Mouse (Mus musculus) lung, embryonic 14.5 days (tissue): ENCODE data around the gene Gm11985. TPM values are rescaled to one million over a fixed set of nuclear protein-coding genes. Genes with fewer than 3 reads are reported as not detected.

Experiments
- ATAC-seq: fragments of 200-750 bp; cut with Nextera tagmentation; 2 replicates; pipeline ENCODE4 v1.8.0; 2017; ENCODE audit warnings: mild to moderate bottlenecking, moderate TSS enrichment, moderate library complexity; ENCODE audit not compliant: insufficient read depth
- DNase-seq: peaks from one replicate; pipeline ENCODE4 v3.0.0-alpha.2; 2015
- H3K27ac ChIP-seq: fragments of 300-500 bp; sonication (generic); 2 replicates; pipeline ENCODE4 v1.5.1; 2014; ENCODE audit warnings: low read depth, mild to moderate bottlenecking, moderate library complexity
- H3K27me3 ChIP-seq: fragments of 300-500 bp; sonication (generic); 2 replicates; pipeline ENCODE4 v1.6.1; 2014; ENCODE audit warnings: low read length, control low read depth; ENCODE audit not compliant: insufficient read depth
- H3K36me3 ChIP-seq: fragments of 300-500 bp; sonication (generic); 2 replicates; pipeline ENCODE4 v1.6.1; 2014; ENCODE audit warnings: control low read depth; ENCODE audit not compliant: insufficient read depth
- H3K4me1 ChIP-seq: fragments of 300-500 bp; sonication (generic); 2 replicates; pipeline ENCODE4 v1.6.1; 2014; ENCODE audit warnings: antibody characterized with exemption, control low read depth; ENCODE audit not compliant: insufficient read depth
- H3K4me2 ChIP-seq: fragments of 300-500 bp; sonication (generic); 2 replicates; pipeline ENCODE4 v1.6.1; 2014; ENCODE audit warnings: mild to moderate bottlenecking
- H3K4me3 ChIP-seq: fragments of 300-500 bp; sonication (generic); 2 replicates; pipeline ENCODE4 v1.5.1; 2014; ENCODE audit warnings: low read depth, low read length
- H3K9ac ChIP-seq: fragments of 300-500 bp; sonication (generic); 2 replicates; pipeline ENCODE4 v1.6.1; 2014
- H3K9me3 ChIP-seq: fragments of 300-500 bp; sonication (generic); 2 replicates; pipeline ENCODE4 v1.6.1; 2016; ENCODE audit warnings: low read depth, low read length, control low read depth
- CTCF ChIP-seq: IDR thresholded peaks from 2 replicates; pipeline ENCODE4 v1.5.1; 2016; ENCODE audit warnings: antibody characterized with exemption, low read depth
- WGBS: fragments of 180-500 bp; shearing (Covaris S2); extraction: QIAGEN DNeasy Blood & Tissue Kit; methylation state at CpG from one replicate; pipeline ENCODE4 v1.1.7; 2014; 5-methylcytosine and 5-hydroxymethylcytosine counted together
- polyA plus RNA-seq: library from polyadenylated mRNA; unstranded; fragments of >200 nt; fragmentation: Nextera tagmentation; extraction: Ambion mirVana; gene quantifications from 2 replicates; pipeline ENCODE4 v1.2.1, GENCODE M21; 2014

The Gm11985 gene
- polyA plus RNA-seq, 1 experiment from 2014 or later, result not detected

- peak overlapping the region; percentile 92 for H3K4me2 ChIP-seq
- TF ChIP-seq CTCF, result no peak
- no peak overlapping the region for H3K27ac ChIP-seq
- H3K36me3 ChIP-seq, result no peaks in the 10 kb centered on the region
- DNase-seq (no peak), ATAC-seq (no peak)
- no peaks in the 10 kb centered on the region for H3K9me3 ChIP-seq
- 2% methylated on average over 12 of the region's 12 CpGs for WGBS
- H3K4me3 ChIP-seq, result peak overlapping the region; percentile 56
- H3K9ac ChIP-seq, result no peak overlapping the region
- peaks cover 6% of the 10 kb centered on the region; the same call in 1 of the 2 replicates for H3K4me1 ChIP-seq
- peaks cover 40% of the 10 kb centered on the region for H3K27me3 ChIP-seq
Measured at GRCm38 (mm10) chr11:7214342-7214660, 25.9 kb upstream of the Gm11985 start.

DNA sequence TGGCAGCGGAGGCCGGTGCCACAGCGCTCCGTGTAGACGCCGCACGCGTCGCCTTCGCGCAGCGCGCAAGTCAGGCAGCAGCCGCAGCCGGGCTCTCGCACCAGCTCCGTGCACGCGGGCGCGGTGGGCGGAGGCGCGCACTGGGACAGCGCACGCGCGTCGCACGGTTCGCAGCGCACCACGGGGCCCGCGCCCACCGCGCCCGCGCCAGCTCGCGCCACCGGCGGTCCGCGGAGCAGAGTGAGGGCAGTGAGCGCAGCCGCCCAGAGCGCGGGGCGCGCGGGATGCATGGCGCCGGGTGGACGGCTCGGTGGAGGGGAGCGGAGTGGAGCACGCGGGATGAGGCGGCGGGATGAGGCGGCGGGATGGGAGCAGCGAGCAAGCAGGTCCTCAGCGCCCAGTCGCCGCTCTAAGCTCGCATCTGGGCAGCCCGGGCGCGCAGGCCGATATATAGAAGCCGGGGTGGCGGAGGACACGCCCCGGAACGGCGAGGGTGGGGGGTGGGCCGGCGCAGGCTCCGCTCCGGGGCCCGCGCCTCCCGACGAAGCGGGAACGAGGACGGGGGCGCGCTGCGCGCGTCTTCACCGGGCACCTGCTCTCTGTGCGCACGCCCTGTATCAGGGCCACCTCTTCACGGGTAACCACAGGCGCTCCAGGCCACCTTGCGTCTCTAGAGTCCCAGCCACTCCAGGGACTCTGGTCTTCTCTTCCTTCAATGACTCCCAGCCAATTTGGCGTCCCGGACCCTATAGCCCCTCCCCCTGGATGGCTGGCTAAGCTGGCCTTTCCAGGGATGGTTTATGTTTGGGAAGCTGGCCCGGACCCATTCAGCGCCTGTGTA lies 25.4 kb upstream of the Gm11985 start, which contains the start of gene Igfbp3:
TSS of gene Igfbp3 (minus strand) at position 423 of the 841 bp plus-strand sequence.
- peak within 1 kb of the TSS; percentile 92 for H3K4me2 ChIP-seq
- peaks cover 6% of the 10 kb centered on the region; the same call in 1 of the 2 replicates for H3K4me1 ChIP-seq
- peak within 1 kb of the TSS; percentile 56 for H3K9ac ChIP-seq
- peak within 1 kb of the TSS; percentile 56 for H3K4me3 ChIP-seq
- 1% methylated on average over 98 of the region's 104 CpGs for WGBS
- ATAC-seq, result peak; percentile 81
- H3K27ac ChIP-seq, result no peak within 1 kb of the TSS
- no peaks in the 10 kb centered on the region for H3K9me3 ChIP-seq
- peaks cover 40% of the 10 kb centered on the region for H3K27me3 ChIP-seq
- peak; percentile 81 for DNase-seq
- TF ChIP-seq CTCF, result no peak
- no peaks in the 10 kb centered on the region for H3K36me3 ChIP-seq

DNA sequence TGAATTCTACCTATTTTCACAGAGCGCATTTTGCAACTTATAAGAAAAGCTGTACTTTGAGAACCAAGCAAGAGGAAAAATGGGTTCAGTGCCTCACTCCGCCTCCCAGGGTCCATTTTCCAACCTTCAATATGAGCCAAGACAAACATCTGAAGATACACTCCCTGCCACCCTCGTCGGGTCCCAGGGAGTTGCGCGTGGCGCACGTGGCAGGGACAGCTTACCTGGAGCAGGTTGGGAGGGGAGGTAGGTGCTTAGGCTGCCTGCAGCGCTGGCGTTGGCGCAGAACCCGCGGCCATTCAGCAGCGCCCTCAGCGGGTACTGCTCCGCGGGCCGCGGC lies 24.8 kb upstream of the Gm11985 start:
- peaks cover 6% of the 10 kb centered on the region; the same call in 1 of the 2 replicates for H3K4me1 ChIP-seq
- no peak for DNase-seq
- peak overlapping the region; percentile 56 for H3K4me3 ChIP-seq
- peak overlapping the region; percentile 92 for H3K4me2 ChIP-seq
- no peaks in the 10 kb centered on the region for H3K36me3 ChIP-seq
- H3K27me3 ChIP-seq, result peaks cover 40% of the 10 kb centered on the region
- peak overlapping the region; percentile 56; the same call in 1 of the 2 replicates for H3K9ac ChIP-seq
- H3K27ac ChIP-seq, result no peak overlapping the region
- WGBS, result 3% methylated on average over 19 of the region's 19 CpGs
- no peak for TF ChIP-seq CTCF
- no peaks in the 10 kb centered on the region for H3K9me3 ChIP-seq
- no peak for ATAC-seq

DNA sequence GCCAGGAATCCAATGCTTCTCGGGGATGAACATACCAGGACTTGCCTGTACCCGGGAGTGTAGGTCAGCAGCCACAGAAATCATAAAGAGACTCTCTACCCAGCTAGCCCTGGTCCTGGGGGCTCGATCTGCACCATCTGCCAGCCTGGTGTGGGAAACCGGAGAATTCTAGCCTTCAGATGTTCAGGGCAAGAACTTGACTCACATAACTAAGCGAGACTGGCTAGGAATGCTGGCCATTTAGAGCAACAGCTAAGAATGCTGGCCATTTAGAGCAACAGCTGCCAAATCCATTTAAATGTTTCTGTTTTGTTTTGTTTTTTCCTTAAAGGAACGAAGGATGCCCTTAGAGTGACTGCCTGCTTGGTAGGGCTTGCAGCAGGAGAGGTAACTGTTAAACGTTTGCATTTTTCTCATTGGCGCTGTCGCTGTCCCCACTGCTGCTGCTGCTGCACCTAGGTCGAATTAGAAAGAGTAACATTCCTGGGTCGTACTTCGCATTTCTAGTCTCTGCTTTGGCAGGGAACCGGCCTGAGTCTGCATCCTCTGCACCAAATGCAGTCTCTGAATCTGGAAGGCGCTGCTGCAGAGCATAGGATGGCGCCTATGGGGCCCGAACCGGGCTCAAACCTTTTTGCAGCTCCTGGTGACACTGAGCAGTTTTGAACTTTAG lies 23.9 kb upstream of the Gm11985 start:
- H3K36me3 ChIP-seq, result no peaks in the 10 kb centered on the region
- H3K4me2 ChIP-seq, result peak overlapping the region; percentile 92
- no peaks in the 10 kb centered on the region for H3K9me3 ChIP-seq
- no peak overlapping the region for H3K9ac ChIP-seq
- H3K4me1 ChIP-seq, result peaks cover 6% of the 10 kb centered on the region; the same call in 1 of the 2 replicates
- WGBS, result 15% methylated on average over 17 of the region's 17 CpGs
- H3K27me3 ChIP-seq, result peaks cover 40% of the 10 kb centered on the region
- peak; percentile 52 for DNase-seq
- H3K27ac ChIP-seq, result no peak overlapping the region
- no peak for TF ChIP-seq CTCF
- H3K4me3 ChIP-seq, result peak overlapping the region; percentile 56
- ATAC-seq, result no peak

DNA sequence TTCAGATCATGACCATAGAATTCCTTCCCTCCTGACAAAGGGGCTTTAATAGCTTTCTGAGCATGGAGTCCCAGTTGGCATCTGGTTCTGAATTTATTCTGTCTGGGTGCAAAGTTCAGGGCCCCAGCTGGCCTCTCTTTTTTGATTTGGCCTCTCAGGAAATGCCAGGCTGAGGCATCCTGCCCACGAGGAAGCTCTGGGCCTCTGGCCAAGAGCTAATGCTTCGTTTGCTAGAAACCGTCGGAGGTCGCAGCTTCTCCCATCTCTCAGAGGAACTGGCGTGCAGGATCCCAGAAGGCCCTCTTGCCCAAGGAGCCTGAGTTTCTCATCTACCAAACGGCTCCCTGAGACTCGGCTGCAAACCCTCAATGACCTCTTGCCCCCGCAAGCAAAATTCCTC lies 22.8 kb upstream of the Gm11985 start:
- ATAC-seq, result no peak
- H3K9ac ChIP-seq, result no peak overlapping the region
- H3K27ac ChIP-seq, result no peak overlapping the region
- DNase-seq, result peak; percentile 67
- 13% methylated on average over 9 of the region's 9 CpGs for WGBS
- TF ChIP-seq CTCF, result no peak
- no peaks in the 10 kb centered on the region for H3K9me3 ChIP-seq
- H3K36me3 ChIP-seq, result no peaks in the 10 kb centered on the region
- H3K4me1 ChIP-seq, result peaks cover 6% of the 10 kb centered on the region; the same call in 1 of the 2 replicates
- H3K4me3 ChIP-seq, result no peak overlapping the region
- peaks cover 40% of the 10 kb centered on the region for H3K27me3 ChIP-seq
- no peak overlapping the region for H3K4me2 ChIP-seq

GRCm38 (mm10) chr11:7210343-7210742 lies 22.0 kb upstream of the Gm11985 start:
- Histone ChIP-seq H3K9me3 (no peaks in the 10 kb centered on the region), H3K4me1 (peaks cover 6% of the 10 kb centered on the region; the same call in 1 of the 2 replicates), H3K4me3 (no peak overlapping the region), H3K27ac (no peak overlapping the region), H3K9ac (no peak overlapping the region), H3K36me3 (no peaks in the 10 kb centered on the region), H3K27me3 (peaks cover 39% of the 10 kb centered on the region), H3K4me2 (no peak overlapping the region)
- DNase-seq, result peak; percentile 91
- 0 out of 2 replicates have a peak, but pooled peaks have one; percentile 14 for ATAC-seq
- 12% methylated on average over 6 of the region's 6 CpGs for WGBS
- peak; percentile 94 for TF ChIP-seq CTCF

GRCm38 (mm10) chr11:7203846-7204245 lies 15.5 kb upstream of the Gm11985 start:
- no peak overlapping the region for H3K27ac ChIP-seq
- no peak overlapping the region for H3K4me3 ChIP-seq
- DNase-seq, result no peak
- no peak for ATAC-seq
- H3K4me2 ChIP-seq, result no peak overlapping the region
- H3K4me1 ChIP-seq, result no peaks in the 10 kb centered on the region
- H3K9me3 ChIP-seq, result no peaks in the 10 kb centered on the region
- H3K27me3 ChIP-seq, result no peaks in the 10 kb centered on the region
- H3K9ac ChIP-seq, result no peak overlapping the region
- WGBS, result 81% methylated on average over 9 of the region's 9 CpGs
- TF ChIP-seq CTCF, result no peak
- H3K36me3 ChIP-seq, result no peaks in the 10 kb centered on the region
